Mouse (Mus musculus) layer of hippocampus, adult 8-10 months (tissue): ENCODE results near the gene Rgs12. TPM values are rescaled to one million over a fixed set of nuclear protein-coding genes. Genes with fewer than 3 reads are reported as not detected.

Experiments
- DNase-seq, 2 experiments: peaks; one replicate each; pipeline ENCODE4 v3.0.0; 2022; ENCODE audit warnings: low spot score in 2 of 2
- total RNA-seq, 4 experiments: library from RNA; stranded (reverse); gene quantifications; 2 replicates each; pipeline ENCODE4 v1.2.4; 2022

Rgs12 gene
- total RNA-seq, 4 experiments from 2014 or later = 38.8 to 53.3 (median 42.3) TPM

DNA sequence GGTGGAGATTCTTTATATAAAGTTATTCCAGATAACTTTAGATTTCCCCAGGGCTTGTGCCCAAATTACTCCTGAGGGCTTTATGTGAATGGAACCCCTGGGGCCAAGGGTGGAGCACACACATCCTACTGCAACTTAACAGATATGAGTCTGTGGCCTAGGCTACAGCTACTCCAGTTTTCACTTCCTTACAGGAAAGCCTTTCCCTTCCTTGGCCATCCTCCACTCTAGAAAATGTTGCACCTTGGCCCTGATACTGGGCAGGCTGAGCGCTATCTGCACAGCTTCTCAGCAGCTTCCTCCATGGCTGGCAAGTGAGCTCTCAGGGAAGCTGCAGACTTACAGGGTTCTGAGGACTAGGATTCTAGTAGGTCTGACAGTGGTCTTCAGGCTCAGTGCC is 80.1 kb downstream of the Rgs12 start:
- no peak for DNase-seq

DNA sequence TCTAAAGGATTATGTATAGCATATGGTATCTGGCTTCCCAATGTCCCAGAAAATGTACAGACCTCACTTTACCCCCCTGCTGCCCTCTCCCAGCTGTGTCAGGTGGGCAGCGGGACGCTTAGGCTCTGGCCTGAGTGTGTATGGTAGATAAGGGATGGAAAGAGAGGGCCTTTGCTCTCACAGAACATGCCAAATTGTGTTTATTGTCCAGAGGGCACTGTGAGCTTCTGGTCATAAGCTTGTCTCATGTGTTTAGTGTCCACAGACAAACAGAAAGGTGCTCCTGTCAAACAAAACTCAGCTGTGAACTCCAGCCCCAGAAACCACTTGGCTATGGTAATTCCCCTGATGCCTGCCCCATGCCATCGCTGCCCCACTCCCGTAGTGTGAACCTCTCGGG is 80.5 kb downstream of the Rgs12 start:
- DNase-seq = no peak

DNA sequence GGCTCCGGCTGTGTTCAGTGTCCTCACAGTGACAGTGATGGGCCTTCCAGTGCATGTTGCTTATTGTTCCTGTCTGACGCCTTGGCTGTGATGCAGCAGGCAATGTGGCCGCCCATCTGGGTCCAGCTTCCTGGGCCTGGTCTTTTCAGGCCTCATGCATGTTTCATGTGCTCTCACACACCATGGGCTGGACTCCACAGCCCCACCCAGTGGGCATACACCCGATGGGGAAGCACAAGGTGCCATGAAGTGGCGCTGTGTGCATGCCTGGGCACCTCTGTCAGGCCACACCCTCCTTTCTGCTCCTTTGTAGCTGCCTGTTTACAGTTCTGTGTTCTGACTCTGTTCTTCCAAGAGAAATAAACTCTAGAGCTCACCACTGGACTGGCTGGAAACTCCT is 83.8 kb downstream of the Rgs12 start:
- DNase-seq = no peak

DNA sequence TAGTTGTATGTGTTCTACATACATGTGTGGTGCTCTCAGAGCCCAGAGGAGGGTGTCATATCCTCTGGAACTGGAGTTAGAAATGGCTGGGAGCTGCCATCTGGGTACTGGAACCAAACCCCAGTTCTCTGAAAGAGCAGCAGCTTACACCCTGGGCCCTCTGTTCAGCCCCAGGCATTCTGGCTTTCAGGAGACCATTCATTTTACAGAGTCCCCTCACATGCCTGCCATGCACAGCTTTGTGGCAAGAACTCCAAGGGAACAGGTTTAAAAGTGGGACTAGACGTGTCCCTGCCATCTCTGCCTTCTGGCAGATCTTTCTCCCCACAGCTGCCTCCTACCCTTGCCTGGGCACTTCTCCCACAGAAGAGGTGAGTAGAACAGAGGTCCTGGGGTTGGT is 84.4 kb downstream of the Rgs12 start:
- no peak for DNase-seq

DNA sequence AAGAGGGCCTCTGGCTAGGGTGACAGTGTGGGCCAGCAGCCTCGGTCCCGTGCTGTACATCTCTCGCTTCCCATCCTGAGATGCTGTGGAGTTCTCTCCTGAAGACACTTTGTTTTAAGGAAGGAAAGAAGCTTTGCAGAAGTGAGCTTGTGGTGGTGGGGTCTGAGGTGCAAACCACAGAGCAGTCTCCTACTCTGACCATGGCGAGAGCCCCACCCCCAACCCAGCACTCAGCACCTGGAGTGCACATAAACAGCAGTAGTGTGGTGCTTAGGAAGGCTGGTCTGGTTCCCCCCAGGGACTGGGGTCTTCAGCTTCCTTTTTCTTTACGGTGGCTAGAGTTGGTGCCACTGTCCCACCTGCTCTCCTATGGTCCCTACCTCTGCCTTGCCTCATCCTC is 85.9 kb downstream of the Rgs12 start:
- no peak for DNase-seq

DNA sequence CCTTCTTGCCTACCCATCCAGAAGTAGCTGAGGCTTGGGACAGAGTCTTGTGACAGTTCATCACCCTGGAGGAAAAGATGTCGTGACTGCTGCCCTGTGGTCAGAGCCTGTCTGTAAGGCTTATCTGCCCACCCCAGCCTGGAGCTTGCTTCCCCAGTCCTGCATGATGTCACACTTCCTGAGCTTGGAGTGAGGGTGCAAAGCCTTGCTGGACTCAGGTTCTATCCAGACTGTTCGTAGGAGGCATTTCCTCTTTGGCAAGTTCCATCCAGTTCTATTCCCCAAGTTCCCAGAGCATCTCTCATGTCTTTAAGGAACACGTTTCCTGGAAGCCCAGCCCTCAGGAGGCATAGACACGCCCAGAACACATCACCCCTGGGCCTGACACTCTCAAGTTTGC is 86.5 kb downstream of the Rgs12 start:
- no peak for DNase-seq

DNA sequence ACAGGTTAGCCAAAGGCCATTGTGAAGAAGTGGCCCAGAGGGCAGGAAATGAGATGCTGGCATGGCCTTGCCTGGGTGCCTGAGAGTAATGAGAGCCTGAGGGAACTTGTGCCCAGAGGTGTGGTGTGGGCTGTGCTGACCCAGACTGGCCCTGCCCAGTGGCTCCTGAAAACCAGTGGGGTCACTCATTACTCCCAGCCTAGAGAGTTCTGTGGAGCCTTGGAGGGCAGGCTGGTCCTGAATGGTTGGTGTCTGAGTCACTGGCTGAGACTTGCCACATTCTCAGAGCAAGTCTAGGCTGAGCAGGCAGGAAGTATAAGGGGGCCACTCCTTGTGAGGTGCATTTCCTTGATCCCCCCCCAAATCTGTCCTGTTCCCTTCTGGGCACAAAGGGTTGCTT is 88.2 kb downstream of the Rgs12 start:
- DNase-seq = no peak

DNA sequence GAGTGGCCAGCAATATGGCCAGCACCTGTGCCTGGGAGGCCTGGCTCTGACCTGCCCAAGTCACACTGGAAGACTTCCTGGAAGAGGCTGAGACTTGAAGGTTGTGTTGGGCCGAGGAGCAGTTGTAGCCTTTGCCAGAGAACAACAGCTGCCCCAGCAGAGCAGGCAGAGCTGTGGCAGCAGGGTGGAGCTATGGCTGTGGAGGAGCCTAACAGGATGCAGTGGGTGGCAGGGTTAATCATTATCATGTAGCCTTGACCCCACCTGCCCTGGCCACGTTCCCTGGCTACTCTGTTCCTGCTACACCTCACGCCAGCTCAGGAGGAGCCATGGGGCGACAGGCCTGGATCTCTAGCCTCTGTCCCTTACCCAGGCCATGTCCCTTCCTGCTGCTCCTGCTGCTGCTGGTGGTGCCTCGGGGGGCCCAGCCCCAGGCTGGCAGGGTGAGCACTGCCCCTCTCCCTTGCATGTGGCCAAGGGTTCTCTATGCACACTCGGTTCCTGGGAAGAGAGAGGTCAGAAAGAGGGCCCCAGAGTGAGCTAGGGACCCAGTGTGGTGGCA is 92.1 kb downstream of the Rgs12 start, which contains the start of gene Hgfac:
Gene Hgfac, plus strand, starts transcription at position 242 of the 562 bp plus-strand sequence.
- no peak for DNase-seq

DNA sequence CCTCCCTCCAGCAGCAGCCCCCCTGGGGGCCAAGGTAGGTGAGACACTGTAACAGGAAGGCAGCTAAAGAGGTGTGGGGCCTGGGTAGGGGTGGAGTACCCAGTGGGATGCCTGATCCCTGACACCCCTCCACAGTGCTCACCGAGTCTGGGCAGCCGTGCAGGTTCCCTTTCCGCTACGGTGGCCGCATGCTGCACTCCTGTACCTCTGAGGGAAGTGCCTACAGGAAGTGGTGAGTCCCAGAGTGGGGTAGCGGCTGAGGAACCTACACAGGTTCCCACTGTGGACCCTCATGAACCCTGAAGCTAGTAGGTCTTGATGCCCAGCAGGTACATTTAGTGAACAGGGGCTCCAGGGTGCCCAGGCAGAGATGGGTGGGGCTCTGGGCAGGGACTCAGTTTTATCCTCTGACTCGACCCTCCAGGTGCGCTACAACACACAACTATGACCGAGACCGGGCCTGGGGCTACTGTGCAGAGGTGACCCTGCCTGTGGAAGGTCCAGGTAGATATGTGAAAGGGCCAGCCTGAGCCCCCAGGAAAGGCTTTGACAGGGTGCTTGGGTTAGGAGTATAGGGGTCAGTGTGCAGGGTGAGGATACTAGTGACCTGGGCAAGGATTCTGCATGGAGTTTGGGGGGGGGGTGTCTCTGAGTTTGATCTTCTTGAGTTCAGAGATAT is 93.3 kb downstream of the Rgs12 start:
- DNase-seq = no peak

DNA sequence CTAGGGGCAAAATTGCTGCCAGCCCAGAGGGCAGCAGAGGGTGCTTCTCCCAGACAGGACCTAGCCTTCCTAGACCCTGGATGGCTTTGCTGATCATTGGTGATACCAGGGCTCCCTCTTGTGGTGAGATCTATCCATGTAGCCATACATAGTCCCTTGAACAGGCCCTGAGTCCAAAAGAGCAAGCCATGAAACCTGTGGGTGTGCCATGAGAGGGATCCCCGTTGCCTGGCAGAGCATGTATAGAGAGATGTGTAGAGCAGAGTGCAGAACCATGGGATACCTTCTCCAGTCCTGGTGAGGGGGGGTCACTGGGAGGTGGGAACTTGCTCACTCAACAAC is 93.8 kb downstream of the Rgs12 start:
- DNase-seq = peak; percentile 68 to 83

DNA sequence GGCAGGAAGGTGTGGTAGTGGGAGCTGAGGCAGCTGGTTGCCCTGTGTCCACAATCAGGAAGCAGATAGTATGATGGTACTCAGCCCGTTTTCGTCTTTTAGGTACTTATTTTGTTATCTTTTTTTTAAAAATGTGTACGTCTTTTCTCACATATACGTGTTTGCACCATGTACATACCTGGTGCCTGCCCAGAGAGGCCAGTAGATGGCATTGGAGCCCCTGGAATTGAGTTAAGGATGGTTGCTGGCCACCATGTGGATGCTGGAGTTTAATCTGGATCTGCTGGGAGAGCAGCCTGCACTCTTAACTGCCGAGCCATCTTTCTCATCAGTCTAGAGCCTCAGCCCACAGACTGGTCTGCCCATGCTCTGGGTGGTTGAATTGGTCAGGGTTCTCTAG is 101.3 kb downstream of the Rgs12 start:
- no peak for DNase-seq

DNA sequence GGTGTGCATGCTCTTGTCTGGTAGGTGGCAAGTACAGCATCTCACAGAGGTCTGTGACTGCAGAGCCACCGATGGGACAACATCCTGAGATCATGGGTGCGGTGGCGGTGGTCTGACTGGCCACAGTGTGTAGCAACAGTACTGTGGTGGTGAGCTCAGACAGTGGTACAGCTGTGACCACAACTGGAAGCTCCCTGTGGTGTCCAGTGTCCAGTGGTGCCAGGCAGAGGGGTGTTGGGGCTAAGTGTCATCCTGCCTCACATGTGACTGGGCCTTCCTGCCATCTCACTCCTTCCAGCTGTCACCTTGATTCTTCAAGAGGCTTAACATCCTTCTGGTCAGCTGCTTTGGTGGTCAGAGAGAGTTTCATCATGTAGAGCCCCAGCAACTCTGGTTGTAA is 105.4 kb downstream of the Rgs12 start:
- no peak for DNase-seq

DNA sequence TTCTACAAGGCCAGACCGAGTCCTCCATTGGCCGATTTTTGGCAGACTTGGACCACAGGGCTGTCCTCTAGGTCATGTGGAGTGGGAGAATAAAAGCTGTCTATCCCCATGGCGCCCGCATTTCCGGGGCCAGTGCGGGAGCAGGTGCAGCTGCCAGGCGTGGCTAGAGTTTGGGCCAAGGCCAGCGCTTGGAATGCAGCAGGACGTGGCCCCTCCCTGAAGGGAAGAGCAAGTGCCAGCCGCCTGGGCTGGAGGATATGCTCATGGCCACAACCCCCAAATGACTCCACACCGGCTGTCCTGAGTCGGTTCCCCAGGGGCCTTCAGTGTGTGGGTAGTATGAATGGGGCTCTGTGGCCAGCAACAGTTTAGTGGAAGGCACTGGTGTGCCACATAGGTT is 105.8 kb downstream of the Rgs12 start:
- DNase-seq = no peak

DNA sequence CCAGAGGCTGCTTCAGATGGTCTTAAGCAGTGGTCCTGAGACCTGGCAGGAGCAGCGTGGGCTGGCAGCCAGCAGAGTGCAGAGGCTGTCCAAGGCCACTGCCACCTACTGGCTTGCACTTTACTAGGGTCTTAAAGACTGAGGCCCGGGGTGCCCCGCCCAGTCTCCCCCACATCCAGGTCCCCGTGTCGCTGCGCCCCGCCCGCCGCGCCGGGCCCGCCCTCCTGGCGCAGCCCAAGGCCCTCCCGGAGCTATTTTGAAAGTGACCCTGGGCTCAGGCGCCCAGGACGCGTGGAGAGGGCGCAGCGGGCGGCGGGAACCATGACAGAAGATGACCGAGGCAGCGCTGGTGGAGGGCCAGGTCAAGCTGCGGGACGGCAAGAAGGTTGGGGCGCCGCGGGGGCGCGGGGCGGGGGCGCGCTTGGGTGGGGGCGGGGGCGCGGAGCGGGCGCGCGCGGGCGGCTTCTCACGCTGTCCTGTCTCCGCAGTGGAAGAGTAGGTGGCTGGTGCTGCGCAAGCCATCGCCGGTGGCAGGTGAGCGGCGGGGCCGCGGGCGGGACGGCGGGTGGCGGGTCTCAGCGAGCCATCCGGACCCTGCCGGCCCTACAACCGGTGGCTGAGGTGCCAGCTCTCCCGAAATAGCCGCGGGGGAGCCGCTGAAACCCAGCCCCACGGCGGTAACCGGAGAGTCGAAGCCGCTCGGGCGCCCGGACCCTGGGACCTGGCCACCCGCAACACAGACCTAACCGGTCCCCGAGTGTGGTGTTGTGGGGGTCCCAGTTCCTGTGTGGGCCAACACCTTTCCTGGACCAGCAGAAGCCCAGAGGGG is 107.6 kb downstream of the Rgs12 start, which contains the start of gene Dok7:
Gene Dok7, plus strand, starts transcription at position 163 of the 829 bp plus-strand sequence.
- DNase-seq = peak; percentile 60 to 72

DNA sequence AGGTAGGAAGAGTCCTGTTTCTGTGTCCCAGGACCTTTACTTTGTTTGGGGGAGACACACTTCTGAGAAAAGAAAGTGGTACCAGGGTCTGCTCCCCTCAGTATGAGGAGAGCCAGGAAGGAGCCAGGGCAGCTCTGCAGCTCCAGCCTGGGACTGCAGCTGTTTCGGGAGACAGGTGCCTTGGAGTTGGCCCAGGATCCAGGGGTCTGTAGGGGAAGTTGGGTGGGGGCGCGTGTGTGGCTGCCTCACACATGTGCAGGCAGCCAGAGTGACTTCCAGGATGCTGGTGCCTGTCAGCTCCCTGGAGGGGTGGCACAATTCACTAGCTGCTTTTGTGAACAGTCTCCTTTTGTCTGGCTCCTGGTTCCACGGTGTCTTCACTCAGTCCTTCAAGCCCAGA is 108.3 kb downstream of the Rgs12 start:
- DNase-seq = no peak

DNA sequence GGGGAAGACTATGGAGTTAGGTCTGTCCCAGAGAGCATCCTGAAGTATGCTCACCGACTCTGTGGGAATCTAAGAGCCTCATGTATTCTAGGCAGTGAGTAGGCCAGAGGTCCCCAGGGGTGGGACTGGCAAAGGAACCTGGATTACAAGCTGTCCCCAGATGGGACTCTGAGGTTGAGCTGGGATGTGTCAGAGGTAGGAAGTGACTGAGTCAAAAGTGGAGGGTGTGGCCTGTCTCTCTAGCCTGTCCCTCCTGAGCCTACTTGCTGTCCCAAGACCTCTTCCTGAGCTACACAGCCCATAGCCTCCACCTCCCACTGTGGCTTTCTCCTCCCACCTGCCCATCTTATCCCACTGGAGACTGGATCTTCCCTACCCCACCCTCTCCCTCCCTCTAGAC is 109.0 kb downstream of the Rgs12 start:
- DNase-seq = no peak

DNA sequence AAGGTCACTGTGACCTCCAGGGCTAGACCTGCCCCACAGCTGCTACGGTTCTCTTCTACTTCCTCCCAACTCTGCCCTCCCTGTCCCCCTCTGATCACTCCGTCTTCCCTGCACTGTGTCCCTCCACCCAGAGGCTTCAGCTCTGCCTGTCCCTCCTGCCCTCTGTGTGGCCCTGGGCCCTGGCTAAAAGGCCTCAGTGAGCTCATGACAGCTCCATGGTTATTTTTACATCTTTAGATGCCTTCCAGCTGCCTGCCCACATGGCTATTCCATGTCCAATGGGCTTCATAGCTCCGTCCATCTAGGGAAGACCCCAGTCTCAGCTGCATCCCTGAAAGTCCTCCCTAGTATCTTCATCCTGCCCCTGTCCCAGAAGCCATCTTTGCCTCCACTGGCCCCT is 110.9 kb downstream of the Rgs12 start:
- DNase-seq = no peak

DNA sequence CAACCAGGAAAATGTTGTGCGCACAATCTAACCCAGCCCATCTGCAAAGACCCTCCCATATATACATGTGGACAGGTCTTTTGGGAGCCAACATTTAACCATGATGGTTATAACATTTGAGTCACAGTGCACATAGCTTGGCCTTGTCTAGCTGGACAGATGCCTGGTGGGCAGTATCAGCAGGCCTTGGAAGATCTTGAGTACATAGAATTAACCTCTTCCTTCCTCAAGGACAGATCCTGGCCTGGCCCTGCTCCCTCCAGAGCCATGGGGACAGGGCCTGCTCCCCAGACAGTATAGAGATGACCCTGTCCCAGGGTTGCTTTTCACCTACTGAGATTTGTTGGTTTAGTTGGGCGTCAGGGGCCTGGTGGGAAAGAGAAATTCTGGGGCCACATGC is 120.6 kb downstream of the Rgs12 start:
- no peak for DNase-seq

DNA sequence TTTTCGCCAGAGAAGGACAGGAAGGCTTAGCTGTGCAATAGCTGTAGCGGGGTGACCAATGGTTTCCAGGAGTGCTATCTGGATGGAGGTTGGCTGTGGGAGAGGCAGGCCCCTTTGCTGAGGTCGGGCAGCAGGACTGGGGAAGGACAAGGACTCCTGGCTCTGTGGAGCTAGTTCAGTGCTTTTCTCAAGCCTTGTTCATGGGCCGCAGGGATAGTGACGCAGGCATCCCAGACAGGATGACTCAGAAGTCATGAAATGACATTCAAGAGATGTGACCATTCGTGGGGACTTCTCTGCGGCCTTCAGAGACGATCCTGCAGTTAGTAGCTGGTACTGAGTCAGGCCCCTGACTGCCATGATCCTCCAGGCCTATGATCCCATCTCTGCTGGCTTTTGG is 121.1 kb downstream of the Rgs12 start:
- DNase-seq = no peak

DNA sequence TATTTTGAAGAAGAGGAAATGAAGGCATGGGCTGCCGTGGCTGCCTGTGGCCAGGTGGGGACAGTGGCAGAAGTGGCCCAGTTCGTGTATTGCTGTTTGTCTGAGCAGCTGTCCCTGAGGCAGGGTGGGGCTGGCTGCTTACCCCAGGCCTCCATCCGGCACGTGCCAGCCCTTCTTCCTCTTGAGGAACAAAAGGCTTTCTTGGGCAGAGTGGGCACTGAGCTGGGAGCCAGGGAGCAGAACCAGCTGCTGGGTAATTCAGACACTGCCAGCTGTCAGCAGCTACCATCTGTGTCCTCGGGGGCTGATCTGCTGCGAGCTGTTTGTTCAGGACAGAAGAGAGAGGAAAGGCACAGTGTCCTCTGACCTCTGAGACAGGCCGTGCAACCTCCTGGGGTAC is 121.7 kb downstream of the Rgs12 start:
- peak in 1 of 2 experiments; percentile 37 for DNase-seq

DNA sequence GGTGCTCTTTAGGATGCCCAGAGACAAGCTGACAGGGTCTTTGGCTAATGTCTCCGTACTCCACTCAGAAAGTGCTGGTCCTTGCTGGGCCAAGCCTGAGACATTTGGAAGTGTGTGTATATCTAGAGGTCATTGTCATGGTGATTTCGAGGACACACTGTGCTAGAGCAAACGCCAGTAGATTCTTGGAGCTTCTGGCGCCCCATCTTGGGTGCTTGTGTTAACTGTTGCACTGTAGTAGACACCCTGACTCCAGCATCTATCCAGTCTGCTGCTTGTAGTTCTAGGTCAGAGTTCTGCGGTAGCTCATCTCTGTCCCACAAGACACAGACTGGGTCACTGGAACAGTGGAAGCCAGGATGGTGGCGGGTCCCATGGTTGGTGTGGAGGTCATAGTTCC is 122.6 kb downstream of the Rgs12 start:
- no peak for DNase-seq

DNA sequence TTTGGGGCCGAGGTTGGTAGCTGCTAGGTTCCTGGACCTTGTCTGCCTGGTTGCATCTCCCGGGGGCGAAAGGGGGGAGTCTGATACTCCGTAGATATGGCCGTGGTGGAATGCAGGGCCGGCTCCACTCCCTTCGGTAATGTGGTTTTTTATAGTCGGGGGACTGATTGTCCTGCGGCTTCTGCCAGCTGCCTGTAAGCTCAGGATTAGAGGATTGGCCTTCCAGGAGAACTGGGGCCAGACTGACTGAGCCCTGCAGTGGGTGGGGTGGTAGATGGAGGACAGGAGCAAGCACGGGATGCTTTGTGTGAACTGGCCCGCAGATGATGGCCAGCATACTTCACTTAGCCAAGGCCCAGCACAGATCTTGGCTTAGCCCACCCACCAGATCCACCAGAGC is 124.0 kb downstream of the Rgs12 start:
- no peak for DNase-seq

DNA sequence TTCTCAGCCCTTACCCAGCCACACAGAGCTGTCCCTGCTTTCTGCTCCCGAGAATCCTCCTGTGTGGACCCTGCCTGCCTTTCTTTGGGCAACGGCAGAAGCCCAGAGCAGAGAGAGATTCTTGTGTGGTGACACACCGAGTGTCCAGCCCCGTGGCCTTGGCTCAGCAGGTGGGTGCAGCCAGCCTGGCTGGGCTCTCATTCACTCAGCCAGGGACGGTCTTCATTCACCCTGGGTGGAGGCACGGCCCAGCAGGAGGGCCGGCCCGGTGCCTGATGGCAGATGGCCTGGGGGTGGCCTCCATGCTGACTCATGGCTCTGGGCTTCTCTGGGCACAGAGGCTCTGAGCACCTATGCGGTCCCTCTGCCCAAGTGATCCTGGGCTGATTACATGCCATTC is 124.7 kb downstream of the Rgs12 start:
- no peak for DNase-seq
